Mouse (Mus musculus): ENCODE results near the gene Eif4enif1. TPM values are rescaled to one million over a fixed set of nuclear protein-coding genes. Genes with fewer than 3 reads are reported as not detected.

Eif4enif1 gene
- total RNA-seq, 2 experiments from 2014 or later: 60.6 to 62.1 TPM

DNA sequence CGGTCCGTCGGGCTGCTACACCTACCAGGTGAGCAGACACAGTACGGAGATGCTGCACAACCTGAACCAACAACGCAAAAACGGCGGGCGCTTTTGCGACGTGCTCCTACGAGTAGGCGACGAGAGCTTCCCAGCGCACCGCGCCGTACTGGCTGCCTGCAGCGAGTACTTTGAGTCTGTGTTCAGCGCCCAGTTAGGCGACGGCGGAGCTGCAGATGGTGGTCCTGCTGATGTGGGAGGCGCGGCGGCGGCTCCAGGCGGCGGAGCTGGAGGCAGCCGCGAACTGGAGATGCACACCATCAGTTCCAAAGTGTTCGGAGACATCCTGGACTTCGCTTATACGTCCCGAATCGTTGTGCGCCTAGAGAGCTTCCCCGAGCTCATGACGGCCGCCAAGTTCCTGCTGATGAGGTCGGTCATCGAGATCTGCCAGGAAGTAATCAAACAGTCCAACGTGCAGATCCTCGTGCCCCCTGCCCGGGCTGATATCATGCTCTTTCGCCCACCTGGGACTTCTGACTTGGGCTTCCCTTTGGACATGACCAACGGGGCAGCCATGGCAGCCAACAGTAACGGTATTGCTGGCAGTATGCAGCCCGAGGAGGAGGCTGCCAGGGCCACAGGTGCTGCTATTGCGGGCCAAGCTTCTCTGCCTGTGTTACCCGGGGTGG, 88.6 kb downstream of the Eif4enif1 start:
- DNase-seq (ENCODE audit: extremely low spot score in 1 of 2, low spot score in 2 of 2): peak; percentile 56 to 79
- intact Hi-C loops (cut with DNase I): loop anchor here (2.0 kb wide), 1 partner anchor 24 kb away; the partner anchor contains the start of gene Drg1

- intact Hi-C loops (cut with DNase I): loop anchor here (2.0 kb wide), 1 partner anchor 25 kb away; the partner anchor contains the start of gene Drg1
Observed at GRCm38 (mm10) chr11:3291311-3292061, 89.3 kb downstream of the Eif4enif1 start.

DNA sequence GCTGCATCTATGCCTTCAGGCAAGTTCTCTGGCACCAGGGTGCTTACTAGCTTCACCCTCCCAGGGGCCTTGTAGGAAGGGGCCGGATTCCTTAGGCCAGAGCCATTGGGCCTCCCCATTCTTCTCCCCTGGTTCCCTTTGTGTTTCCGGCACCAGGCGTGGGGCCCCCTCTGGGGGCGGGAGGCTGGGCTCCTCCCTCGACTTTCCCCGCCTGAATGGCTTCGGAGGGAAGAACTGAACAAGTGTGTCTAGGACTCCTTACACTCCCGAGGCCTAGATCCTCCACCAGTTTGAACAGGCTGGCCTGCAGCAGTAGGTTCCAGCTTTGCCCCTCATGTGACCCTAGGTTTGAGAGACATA, 89.8 kb downstream of the Eif4enif1 start:
- intact Hi-C loops (cut with DNase I): no loop called here
- DNase-seq (ENCODE audit: extremely low spot score in 1 of 2, low spot score in 2 of 2): peak in 1 of 2 experiments; percentile 73

More at GRCm38 (mm10) chr11:3291311-3292061, 89.3 kb downstream of the Eif4enif1 start:
- DNase-seq (ENCODE audit: extremely low spot score in 1 of 2, low spot score in 2 of 2): peak in 1 of 2 experiments; percentile 49

- intact Hi-C loops (cut with DNase I): no loop called here
- peak in 1 of 2 experiments; percentile 76 for DNase-seq (ENCODE audit: extremely low spot score in 1 of 2, low spot score in 2 of 2)
Observed at GRCm38 (mm10) chr11:3292711-3293249, 90.6 kb downstream of the Eif4enif1 start.

- intact Hi-C loops (cut with DNase I): no loop called here
- DNase-seq (ENCODE audit: extremely low spot score in 1 of 2, low spot score in 2 of 2): peak in 1 of 2 experiments; percentile 16
Observed at GRCm38 (mm10) chr11:3293361-3293760, 91.2 kb downstream of the Eif4enif1 start.

Other genes starting within 250 kb of the Eif4enif1 start
- 10 to 100 TPM; 51.9 to 73.2 TPM for gene Sfi1, start 8.9 kb upstream of the Eif4enif1 start, total RNA-seq (2021)
- gene Drg1, start 64.0 kb downstream of the Eif4enif1 start, total RNA-seq (2021): 10 to 100 TPM; 86.9 to 88.6 TPM
- gene Patz1, start 86.5 kb downstream of the Eif4enif1 start, total RNA-seq (2021): 10 to 100 TPM; 43.3 to 46.5 TPM
- 10 to 100 TPM; 20.5 to 24.0 TPM for gene Pik3ip1, start 128.0 kb downstream of the Eif4enif1 start, total RNA-seq (2021)
- 100 to 1,000 TPM; 123 to 126 TPM for gene Limk2, start 206.8 kb downstream of the Eif4enif1 start, total RNA-seq (2021)
- gene Rnf185, start 250.0 kb downstream of the Eif4enif1 start, total RNA-seq (2021): 10 to 100 TPM; 22.2 TPM